Mouse (Mus musculus): ENCODE data around the gene Ankrd2.
A peak's percentile ranks its signal among the peaks of the same experiment; 100 is the strongest.

DNA sequence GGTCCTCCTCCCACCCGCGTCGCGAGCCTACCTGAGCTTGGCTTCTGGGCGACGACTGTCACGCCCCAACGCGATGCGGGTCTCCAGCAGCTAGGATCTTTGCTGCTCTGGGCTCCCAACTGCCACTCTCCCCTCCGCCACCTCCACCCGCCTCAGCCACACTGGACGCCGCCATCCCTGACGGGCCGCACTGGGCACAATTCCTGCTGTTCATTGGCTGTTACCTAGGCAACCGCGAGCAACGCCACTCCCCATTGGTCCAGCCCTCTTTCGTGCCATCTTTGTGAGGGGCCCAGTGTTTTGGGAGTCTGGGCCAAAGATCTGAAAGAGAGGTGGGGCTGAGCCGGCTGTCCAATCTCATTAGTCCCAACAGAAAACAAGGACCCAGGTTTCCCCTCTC lies 50.4 kb downstream of the Ankrd2 start, which contains the start of gene Morn4:
- TF ChIP-seq POLR2A (IDR thresholded peaks at IDR 0.05; ENCODE audit: low read depth, low read length) (peak; percentile 88), CTCF (IDR thresholded peaks at IDR 0.05; ENCODE audit: borderline replicate concordance, insufficient read depth, low read length) (no peak)

Data from embryonic fibroblast, embryonic 13.5 days (primary cell).